Mouse (Mus musculus) neural tube, embryonic 14.5 days (tissue): ENCODE results near the gene Mblac2. TPM values are rescaled to one million over a fixed set of nuclear protein-coding genes. Genes with fewer than 3 reads are reported as not detected.

ENCODE experiments used
- ATAC-seq: fragments of 200-750 bp; cut with Nextera tagmentation; 2 replicates; pipeline ENCODE4 v1.8.0; 2017; ENCODE audit warnings: low read depth, mild to moderate bottlenecking, moderate TSS enrichment, moderate library complexity
- H3K27ac ChIP-seq: fragments of 300-500 bp; sonication (generic); 2 replicates; pipeline ENCODE4 v1.5.1; 2014; ENCODE audit warnings: low read depth, mild to moderate bottlenecking, control low read depth, low read length, moderate library complexity, mixed read lengths
- H3K27me3 ChIP-seq: fragments of 300-500 bp; sonication (generic); 2 replicates; pipeline ENCODE4 v1.6.1; 2014; ENCODE audit warnings: low read length; ENCODE audit not compliant: control insufficient read depth, insufficient read depth
- H3K36me3 ChIP-seq: fragments of 300-500 bp; sonication (generic); 2 replicates; pipeline ENCODE4 v1.6.1; 2014; ENCODE audit warnings: low read length, mixed read lengths; ENCODE audit not compliant: control insufficient read depth, insufficient read depth
- H3K4me1 ChIP-seq: fragments of 300-500 bp; sonication (generic); 2 replicates; pipeline ENCODE4 v1.6.1; 2014; ENCODE audit warnings: low read length; ENCODE audit not compliant: control insufficient read depth, insufficient read depth
- H3K4me2 ChIP-seq: fragments of 300-500 bp; sonication (generic); 2 replicates; pipeline ENCODE4 v1.6.1; 2014; ENCODE audit warnings: mild to moderate bottlenecking, low read depth, low read length, control low read depth
- H3K4me3 ChIP-seq: fragments of 300-500 bp; sonication (generic); 2 replicates; pipeline ENCODE4 v1.5.1; 2014; ENCODE audit warnings: low read depth, low read length, control low read depth, mixed read lengths
- H3K9ac ChIP-seq: fragments of 300-500 bp; sonication (generic); replicated peaks from 2 replicates; pipeline ENCODE4 v1.6.1; 2014; ENCODE audit warnings: low read depth, mild to moderate bottlenecking, control low read depth, low read length, mixed read lengths
- H3K9me3 ChIP-seq: fragments of 300-500 bp; sonication (generic); 2 replicates; pipeline ENCODE4 v1.6.1; 2016; ENCODE audit warnings: low read length; ENCODE audit not compliant: control insufficient read depth
- WGBS: fragments of 180-500 bp; shearing (Covaris S2); extraction: QIAGEN DNeasy Blood & Tissue Kit; methylation state at CpG from one replicate; pipeline ENCODE4 v1.1.7; 2014; 5-methylcytosine and 5-hydroxymethylcytosine counted together
- polyA plus RNA-seq: library from polyadenylated mRNA; unstranded; fragments of >200 nt; fragmentation: Nextera tagmentation; extraction: Ambion mirVana; gene quantifications from 2 replicates; pipeline ENCODE4 v1.2.1, GENCODE M21; 2014

Mblac2 gene
- 49.9 and 58.0 TPM in 2 replicates for polyA plus RNA-seq

DNA sequence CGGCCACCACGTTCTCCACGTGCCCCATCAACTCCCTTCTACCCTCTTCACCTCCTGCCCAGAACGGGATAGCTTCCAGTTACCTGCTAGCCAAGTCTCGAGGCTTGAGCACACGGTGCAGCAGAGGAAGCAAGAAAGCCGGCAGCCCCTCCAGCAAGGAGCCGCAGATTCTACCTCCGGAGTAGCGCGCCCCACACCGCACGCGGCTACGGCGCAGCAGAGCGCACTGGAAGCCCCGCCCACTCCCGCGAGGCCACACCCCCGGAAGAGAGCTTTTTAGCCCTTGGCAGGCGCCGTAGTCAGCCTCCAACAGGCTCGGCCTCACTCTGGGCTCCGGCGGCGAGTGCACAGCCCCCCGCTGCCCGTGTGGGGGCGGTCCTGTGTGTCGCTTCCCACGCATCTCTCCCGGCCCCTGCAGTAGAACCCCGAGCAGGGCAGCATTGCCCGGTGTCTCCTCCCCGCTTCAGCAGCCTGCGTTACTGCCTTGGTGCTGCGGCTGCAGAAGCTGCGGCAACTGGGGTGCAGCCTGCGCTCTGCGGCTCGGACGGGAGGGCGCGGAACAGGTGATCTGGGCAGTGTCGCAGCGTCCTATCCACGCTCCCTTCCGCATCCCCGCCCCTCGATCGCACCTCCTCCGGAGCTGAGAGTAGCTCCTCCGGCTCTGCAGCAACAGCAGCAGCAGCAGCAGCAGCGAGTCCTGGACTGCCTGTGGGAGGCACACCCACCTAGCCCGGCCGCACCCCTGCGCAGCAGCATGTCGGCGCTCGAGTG, at the start of gene Mblac2, which contains the start of gene Polr3g:
TSS of gene Mblac2 (plus strand) at position 567 of the 771 bp plus-strand sequence.
TSS of gene Polr3g (minus strand) at position 239 of the 771 bp plus-strand sequence.
- Histone ChIP-seq H3K4me1 (peaks cover 11% of the 10 kb centered on the region; the same call in 1 of the 2 replicates), H3K9me3 (no peaks in the 10 kb centered on the region), H3K4me3 (peak within 1 kb of the TSS; percentile 86), H3K27me3 (no peaks in the 10 kb centered on the region), H3K27ac (peak within 1 kb of the TSS; percentile 82), H3K4me2 (peak within 1 kb of the TSS; percentile 87), H3K36me3 (no peaks in the 10 kb centered on the region), H3K9ac (peak within 1 kb of the TSS; percentile 76)
- under 1% methylated on average over 61 of the region's 61 CpGs for whole genome bisulfite sequencing
- peak; percentile 97 for ATAC-seq

DNA sequence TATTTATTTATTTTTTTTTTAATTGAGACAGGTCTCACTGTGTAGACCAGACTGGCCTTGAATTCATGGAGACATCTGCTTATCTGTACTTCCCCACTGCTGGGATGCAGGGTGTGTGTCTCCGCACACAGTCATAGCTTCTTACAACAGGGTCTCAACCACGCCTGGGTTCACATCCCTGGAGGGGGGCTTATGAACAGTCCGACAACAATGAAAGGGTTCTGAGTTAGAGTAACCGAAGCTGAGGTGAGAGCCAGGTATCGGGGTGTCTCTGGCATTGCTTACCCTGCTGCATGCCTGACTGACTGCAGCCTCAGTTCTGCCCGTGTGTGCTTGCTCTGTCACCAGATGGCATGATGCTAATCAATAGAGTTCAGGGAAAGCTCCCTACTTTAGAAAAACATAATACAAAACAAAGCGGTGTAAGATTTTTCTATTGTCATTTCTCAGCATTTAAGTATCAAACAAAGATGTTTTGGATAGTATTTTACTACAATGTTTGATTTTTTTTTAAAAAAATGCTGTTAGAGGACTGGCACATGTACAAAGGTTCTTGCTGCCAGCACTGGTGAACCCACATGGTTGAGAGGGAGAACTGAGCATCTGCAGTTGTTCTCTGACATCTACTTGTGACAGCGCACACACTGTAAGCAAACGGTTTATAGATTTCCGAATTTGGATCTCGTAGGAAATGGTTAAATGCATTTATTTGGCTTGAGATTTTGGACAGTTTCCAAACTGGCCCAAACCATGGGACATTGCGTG, 47.4 kb upstream of the Mblac2 start:
- Histone ChIP-seq H3K27ac (no peak overlapping the region), H3K9ac (no peak overlapping the region), H3K36me3 (peaks cover 24% of the 10 kb centered on the region), H3K27me3 (no peaks in the 10 kb centered on the region), H3K4me3 (no peak overlapping the region), H3K4me1 (peaks cover 3% of the 10 kb centered on the region; the same call in 1 of the 2 replicates), H3K4me2 (no peak overlapping the region), H3K9me3 (no peaks in the 10 kb centered on the region)
- WGBS: 84% methylated on average over 12 of the region's 12 CpGs
- peak; percentile 38; the same call in 1 of the 2 replicates for ATAC-seq

DNA sequence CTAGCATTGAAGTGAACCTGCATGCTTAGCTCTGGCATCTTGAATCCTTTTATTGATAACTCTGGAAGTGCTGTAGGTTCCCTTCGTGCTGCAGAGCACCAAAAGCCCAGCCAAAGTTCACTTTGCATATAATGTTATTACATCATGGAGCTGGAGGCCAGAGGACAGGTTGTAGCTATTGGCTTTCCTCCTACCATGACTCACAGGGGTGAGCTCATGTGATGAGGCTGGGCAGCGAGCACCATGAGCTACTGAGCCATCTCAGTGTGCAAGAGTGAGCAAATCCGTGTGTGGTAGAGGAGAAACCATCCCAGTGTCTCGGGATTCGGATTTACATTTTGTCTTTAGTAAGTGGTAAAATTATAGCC, 46.8 kb upstream of the Mblac2 start:
- H3K36me3 ChIP-seq: peaks cover 30% of the 10 kb centered on the region

DNA sequence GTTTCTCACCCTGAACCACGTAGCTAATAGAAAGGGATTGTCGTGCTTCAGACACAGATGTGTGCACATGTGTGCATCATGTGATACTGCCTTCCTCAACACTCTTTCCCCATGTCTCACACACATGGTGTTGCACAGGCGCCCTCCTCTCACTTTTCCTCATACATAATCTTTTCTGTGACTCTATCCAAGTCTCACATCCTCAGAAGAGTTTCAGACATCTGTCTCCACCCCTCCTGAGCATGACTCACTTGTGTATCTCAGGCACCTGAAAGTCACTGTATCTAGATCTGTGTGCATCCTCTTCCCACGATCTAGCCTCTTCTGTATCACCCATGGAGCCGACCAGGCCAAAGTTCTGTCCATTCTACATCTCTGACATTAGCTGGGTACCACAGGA, 43.4 kb upstream of the Mblac2 start:
- Histone ChIP-seq H3K9me3 (no peaks in the 10 kb centered on the region), H3K36me3 (peaks cover 41% of the 10 kb centered on the region), H3K9ac (no peak overlapping the region), H3K27me3 (no peaks in the 10 kb centered on the region), H3K4me2 (no peak overlapping the region), H3K27ac (no peak overlapping the region), H3K4me1 (no peaks in the 10 kb centered on the region), H3K4me3 (no peak overlapping the region)
- ATAC-seq: no peak
- 93% methylated on average over 5 of the region's 5 CpGs for WGBS

More for the DNA sequence above, 46.8 kb upstream of the Mblac2 start:
- H3K9me3 ChIP-seq: no peaks in the 10 kb centered on the region
- H3K9ac ChIP-seq: no peak overlapping the region
- WGBS: 93% methylated on average over 5 of the region's 5 CpGs
- no peak overlapping the region for H3K27ac ChIP-seq
- H3K27me3 ChIP-seq: no peaks in the 10 kb centered on the region
- H3K4me3 ChIP-seq: no peak overlapping the region
- no peaks in the 10 kb centered on the region for H3K4me1 ChIP-seq
- no peak overlapping the region for H3K4me2 ChIP-seq
- no peak for ATAC-seq

DNA sequence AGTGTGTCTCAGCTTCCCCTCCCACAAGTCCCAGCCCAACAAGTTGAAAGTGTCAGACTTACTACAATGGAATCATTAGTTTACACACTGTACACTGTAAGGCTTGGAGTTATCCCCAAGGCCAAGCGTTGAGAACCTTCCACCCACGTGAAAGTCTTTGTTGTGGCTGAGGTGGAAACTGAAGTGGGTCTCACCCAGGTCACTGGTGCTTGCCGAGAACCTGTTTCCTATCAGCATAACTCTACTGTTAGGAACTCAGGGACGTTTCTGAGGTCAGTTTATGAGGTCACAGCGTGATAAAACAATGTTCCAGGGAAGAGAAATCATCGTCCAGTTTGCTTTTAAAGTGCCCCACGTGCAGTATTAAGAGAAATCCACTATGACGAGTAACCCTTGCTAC, 35.8 kb upstream of the Mblac2 start:
- Histone ChIP-seq H3K4me2 (no peak overlapping the region), H3K4me1 (no peaks in the 10 kb centered on the region), H3K36me3 (peaks cover 4% of the 10 kb centered on the region; the same call in 1 of the 2 replicates), H3K9me3 (no peaks in the 10 kb centered on the region), H3K4me3 (no peak overlapping the region), H3K27me3 (no peaks in the 10 kb centered on the region), H3K9ac (no peak overlapping the region), H3K27ac (no peak overlapping the region)
- WGBS: 89% methylated on average over 8 of the region's 8 CpGs
- ATAC-seq: no peak

DNA sequence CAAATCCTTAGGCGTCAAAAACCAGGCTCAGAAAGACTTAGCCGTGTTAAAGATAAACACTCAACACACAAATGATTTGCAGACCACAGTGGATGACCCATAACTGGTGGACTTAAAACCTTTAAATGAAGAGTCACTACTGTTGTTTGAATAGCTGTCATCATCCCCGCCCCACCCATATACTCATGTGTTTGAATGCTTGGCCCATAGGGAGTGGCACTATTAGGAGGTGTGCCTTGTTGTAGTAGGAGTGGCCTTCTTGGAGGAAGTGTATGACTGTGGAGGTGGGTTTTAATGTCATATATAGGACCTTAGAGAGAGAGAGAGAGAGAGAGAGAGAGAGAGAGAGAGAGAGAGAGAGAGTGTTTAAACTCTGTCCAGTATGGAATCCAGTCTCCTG, 28.0 kb upstream of the Mblac2 start:
- Histone ChIP-seq H3K9me3 (no peaks in the 10 kb centered on the region), H3K9ac (no peak overlapping the region), H3K4me2 (no peak overlapping the region), H3K36me3 (no peaks in the 10 kb centered on the region), H3K4me1 (no peaks in the 10 kb centered on the region), H3K27ac (no peak overlapping the region), H3K27me3 (no peaks in the 10 kb centered on the region), H3K4me3 (no peak overlapping the region)
- 96% methylated on average over 3 of the region's 3 CpGs for WGBS
- no peak for ATAC-seq

DNA sequence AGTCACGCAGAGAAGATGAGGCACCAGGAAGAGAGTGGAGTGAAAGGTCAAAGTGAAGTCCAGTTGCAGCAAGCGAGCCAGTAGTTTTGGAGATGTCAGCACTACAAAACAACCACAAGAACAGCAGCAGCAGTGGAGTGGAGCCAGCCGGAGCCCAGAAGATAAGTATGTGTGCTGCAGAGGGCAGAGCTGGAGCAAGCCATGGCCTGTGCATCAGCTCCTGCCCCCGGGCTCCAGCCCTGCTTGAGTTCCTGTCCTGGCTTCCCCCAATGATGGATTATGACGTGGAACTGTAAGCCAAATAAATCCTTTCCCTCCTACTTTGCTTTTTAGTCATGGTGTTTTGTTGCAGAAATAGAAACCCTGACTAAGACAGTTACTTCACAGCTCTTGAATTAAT, 26.9 kb upstream of the Mblac2 start:
- no peaks in the 10 kb centered on the region for H3K36me3 ChIP-seq
- WGBS: 91% methylated on average over 5 of the region's 5 CpGs
- no peak overlapping the region for H3K4me2 ChIP-seq
- H3K4me1 ChIP-seq: no peaks in the 10 kb centered on the region
- no peaks in the 10 kb centered on the region for H3K27me3 ChIP-seq
- H3K9ac ChIP-seq: no peak overlapping the region
- no peak overlapping the region for H3K4me3 ChIP-seq
- H3K27ac ChIP-seq: no peak overlapping the region
- ATAC-seq: no peak
- no peaks in the 10 kb centered on the region for H3K9me3 ChIP-seq

DNA sequence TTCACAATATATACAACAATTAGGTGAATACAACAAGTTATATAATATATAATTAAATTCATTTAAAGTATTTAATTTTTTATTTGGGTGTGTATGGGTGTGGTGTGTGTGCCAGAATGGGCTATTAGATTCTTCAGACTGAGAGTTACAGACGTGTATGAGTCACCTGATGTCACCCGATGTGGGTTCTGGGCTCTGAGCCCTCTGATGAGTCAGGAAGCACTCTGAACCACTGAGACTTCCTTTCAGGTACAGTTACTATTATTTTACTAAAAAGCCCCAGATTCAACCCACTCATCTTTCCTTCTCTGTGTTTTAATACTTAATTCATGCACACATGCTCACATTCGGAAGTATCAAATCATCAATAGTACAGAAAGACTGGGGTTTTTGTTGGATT, 26.3 kb upstream of the Mblac2 start:
- no peak overlapping the region for H3K4me3 ChIP-seq
- H3K4me2 ChIP-seq: no peak overlapping the region
- no peaks in the 10 kb centered on the region for H3K36me3 ChIP-seq
- no peak overlapping the region for H3K27ac ChIP-seq
- no peak for ATAC-seq
- no peaks in the 10 kb centered on the region for H3K9me3 ChIP-seq
- H3K27me3 ChIP-seq: no peaks in the 10 kb centered on the region
- WGBS: 84% methylated on average over 3 of the region's 3 CpGs
- H3K9ac ChIP-seq: no peak overlapping the region
- H3K4me1 ChIP-seq: no peaks in the 10 kb centered on the region

DNA sequence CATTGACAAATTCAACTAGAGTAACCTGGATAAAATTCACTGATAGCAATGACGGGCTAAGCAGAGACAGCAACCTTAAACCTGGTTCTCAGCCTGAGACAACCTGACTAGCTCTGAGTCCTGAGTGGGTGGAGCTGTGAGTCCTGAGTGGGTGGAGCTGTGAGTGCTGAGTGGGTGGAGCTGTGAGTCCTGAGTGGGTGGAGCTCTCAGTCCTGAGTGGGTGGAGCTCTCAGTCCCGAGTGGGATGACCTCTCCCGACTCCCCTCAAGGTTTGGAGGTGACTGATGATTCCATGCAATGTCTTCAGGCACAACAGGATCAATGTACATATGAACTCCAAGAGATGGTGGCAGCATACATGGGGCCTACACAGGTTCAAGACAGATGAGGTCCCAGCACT, 21.6 kb upstream of the Mblac2 start:
- 86% methylated on average over 3 of the region's 3 CpGs for WGBS
- H3K9ac ChIP-seq: no peak overlapping the region
- H3K9me3 ChIP-seq: no peaks in the 10 kb centered on the region
- no peak overlapping the region for H3K27ac ChIP-seq
- H3K4me1 ChIP-seq: no peaks in the 10 kb centered on the region
- ATAC-seq: no peak
- H3K4me3 ChIP-seq: no peak overlapping the region
- H3K27me3 ChIP-seq: no peaks in the 10 kb centered on the region
- H3K4me2 ChIP-seq: no peak overlapping the region
- H3K36me3 ChIP-seq: no peaks in the 10 kb centered on the region
